Mouse (Mus musculus): ENCODE results near the gene Nlrc5. TPM values are rescaled to one million over a fixed set of nuclear protein-coding genes. Genes with fewer than 3 reads are reported as not detected.

Nlrc5 gene
- total and polyA plus RNA-seq, 3 experiments = 2.3 to 4.9 (median 3.7) TPM

- H3K27ac ChIP-seq = no peak overlapping the region
- H3K79me2 ChIP-seq (replicated peaks; ENCODE audit: control insufficient read depth, insufficient read depth, low read length) = no peaks in the 10 kb centered on the region
- WGBS = 11% methylated on average over 2 of the region's 2 CpGs
- peaks cover 4% of the 10 kb centered on the region for H3K4me1 ChIP-seq (ENCODE audit: control insufficient read depth, insufficient read depth, low read length)
- no peaks in the 10 kb centered on the region for H3K36me3 ChIP-seq (ENCODE audit: control insufficient read depth, insufficient read depth, low read length)
- TF ChIP-seq CTCF (IDR thresholded peaks at IDR 0.05) (peak; percentile 75), POLR2A (IDR thresholded peaks at IDR 0.05; ENCODE audit: insufficient read depth, low read depth, low read length) (no peak), EP300 (IDR thresholded peaks at IDR 0.05; ENCODE audit: insufficient read depth, low read depth, low read length) (0 out of 2 replicates have a peak, but pooled peaks have one; percentile 17)
- peak overlapping the region; percentile 43 for H3K9ac ChIP-seq (ENCODE audit: low read depth, low read length)
- DNase-seq = peak; percentile 50 to 68
- no peaks in the 10 kb centered on the region for H3K27me3 ChIP-seq (ENCODE audit: control insufficient read depth, insufficient read depth, low read length)
- intact Hi-C loops (cut with DNase I) = loop anchor here (5.0 kb wide), 1 partner anchor 89 kb away; no protein-coding TSS in a partner anchor
- H3K4me3 ChIP-seq = no peak overlapping the region
Measured at GRCm38 (mm10) chr8:94485882-94486281, 51.7 kb downstream of the Nlrc5 start.

GRCm38 (mm10) chr8:94488016-94488415 is 53.9 kb downstream of the Nlrc5 start:
- Histone ChIP-seq H3K27ac (no peak overlapping the region), H3K9ac (ENCODE audit: low read depth, low read length) (no peak overlapping the region), H3K4me3 (no peak overlapping the region), H3K4me1 (ENCODE audit: control insufficient read depth, insufficient read depth, low read length) (peaks cover 4% of the 10 kb centered on the region), H3K36me3 (ENCODE audit: control insufficient read depth, insufficient read depth, low read length) (no peaks in the 10 kb centered on the region), H3K27me3 (ENCODE audit: control insufficient read depth, insufficient read depth, low read length) (no peaks in the 10 kb centered on the region), H3K79me2 (replicated peaks; ENCODE audit: control insufficient read depth, insufficient read depth, low read length) (no peaks in the 10 kb centered on the region)
- 43% methylated on average over 2 of the region's 2 CpGs for WGBS
- TF ChIP-seq POLR2A (IDR thresholded peaks at IDR 0.05; ENCODE audit: insufficient read depth, low read depth, low read length) (no peak), EP300 (IDR thresholded peaks at IDR 0.05; ENCODE audit: insufficient read depth, low read depth, low read length) (no peak), CTCF (IDR thresholded peaks at IDR 0.05) (no peak)
- no peak for DNase-seq
- intact Hi-C loops (cut with DNase I) = loop anchor here (5.0 kb wide), 1 partner anchor 91 kb away; no protein-coding TSS in a partner anchor

- H3K27ac ChIP-seq = no peak overlapping the region
- 52% methylated on average over 4 of the region's 4 CpGs for WGBS
- H3K27me3 ChIP-seq (ENCODE audit: control insufficient read depth, insufficient read depth, low read length) = no peaks in the 10 kb centered on the region
- no peak for DNase-seq
- intact Hi-C loops (cut with DNase I) = loop anchor here (5.0 kb wide), 2 partner anchors 93 to 322 kb away; partner anchors contain the start of gene Ccl17
- no peaks in the 10 kb centered on the region for H3K36me3 ChIP-seq (ENCODE audit: control insufficient read depth, insufficient read depth, low read length)
- H3K79me2 ChIP-seq (replicated peaks; ENCODE audit: control insufficient read depth, insufficient read depth, low read length) = no peaks in the 10 kb centered on the region
- peaks cover 4% of the 10 kb centered on the region for H3K4me1 ChIP-seq (ENCODE audit: control insufficient read depth, insufficient read depth, low read length)
- no peak for TF ChIP-seq CTCF (IDR thresholded peaks at IDR 0.05)
- TF ChIP-seq POLR2A (IDR thresholded peaks at IDR 0.05; ENCODE audit: insufficient read depth, low read depth, low read length) = no peak
- no peak for TF ChIP-seq EP300 (IDR thresholded peaks at IDR 0.05; ENCODE audit: insufficient read depth, low read depth, low read length)
- H3K4me3 ChIP-seq = no peak overlapping the region
- H3K9ac ChIP-seq (ENCODE audit: low read depth, low read length) = no peak overlapping the region
Measured at GRCm38 (mm10) chr8:94489809-94490483, 55.8 kb downstream of the Nlrc5 start.

GRCm38 (mm10) chr8:94492021-94492681 is 58.0 kb downstream of the Nlrc5 start:
- 7% methylated on average over 15 of the region's 15 CpGs for WGBS
- intact Hi-C loops (cut with DNase I) = loop anchor here (1.0 to 5.0 kb wide), 4 partner anchors 92 to 320 kb away; partner anchors contain the start of gene Ccl17
- H3K36me3 ChIP-seq (ENCODE audit: control insufficient read depth, insufficient read depth, low read length) = no peaks in the 10 kb centered on the region
- H3K4me1 ChIP-seq (ENCODE audit: control insufficient read depth, insufficient read depth, low read length) = no peaks in the 10 kb centered on the region
- DNase-seq = peak; percentile 79 to 86
- 0 out of 2 replicates have a peak, but pooled peaks have one; percentile 3 for TF ChIP-seq EP300 (IDR thresholded peaks at IDR 0.05; ENCODE audit: insufficient read depth, low read depth, low read length)
- no peak for TF ChIP-seq POLR2A (IDR thresholded peaks at IDR 0.05; ENCODE audit: insufficient read depth, low read depth, low read length)
- peak; percentile 69 for TF ChIP-seq CTCF (IDR thresholded peaks at IDR 0.05)
- H3K9ac ChIP-seq (ENCODE audit: low read depth, low read length) = no peak overlapping the region
- H3K79me2 ChIP-seq (replicated peaks; ENCODE audit: control insufficient read depth, insufficient read depth, low read length) = no peaks in the 10 kb centered on the region
- H3K27me3 ChIP-seq (ENCODE audit: control insufficient read depth, insufficient read depth, low read length) = no peaks in the 10 kb centered on the region
- peak overlapping the region; percentile 11 for H3K4me3 ChIP-seq
- H3K27ac ChIP-seq = no peak overlapping the region

GRCm38 (mm10) chr8:94493240-94493639 is 59.1 kb downstream of the Nlrc5 start:
- no peak overlapping the region for H3K27ac ChIP-seq
- no peak overlapping the region for H3K4me3 ChIP-seq
- WGBS = 42% methylated on average over 1 of the region's 1 CpGs
- no peak for DNase-seq
- no peaks in the 10 kb centered on the region for H3K27me3 ChIP-seq (ENCODE audit: control insufficient read depth, insufficient read depth, low read length)
- no peaks in the 10 kb centered on the region for H3K4me1 ChIP-seq (ENCODE audit: control insufficient read depth, insufficient read depth, low read length)
- no peak overlapping the region for H3K9ac ChIP-seq (ENCODE audit: low read depth, low read length)
- H3K36me3 ChIP-seq (ENCODE audit: control insufficient read depth, insufficient read depth, low read length) = no peaks in the 10 kb centered on the region
- no peaks in the 10 kb centered on the region for H3K79me2 ChIP-seq (replicated peaks; ENCODE audit: control insufficient read depth, insufficient read depth, low read length)
- intact Hi-C loops (cut with DNase I) = loop anchor here (5.0 kb wide), 1 partner anchor 319 kb away; the partner anchor contains the start of gene Ccl17
- TF ChIP-seq POLR2A (IDR thresholded peaks at IDR 0.05; ENCODE audit: insufficient read depth, low read depth, low read length) (no peak), EP300 (IDR thresholded peaks at IDR 0.05; ENCODE audit: insufficient read depth, low read depth, low read length) (no peak), CTCF (IDR thresholded peaks at IDR 0.05) (no peak)

Data from heart, adult 2 months (tissue).